Mouse (Mus musculus): ENCODE measurements around the gene Duox2. TPM values are rescaled to one million over a fixed set of nuclear protein-coding genes. Genes with fewer than 3 reads are reported as not detected.

Duox2 gene
- polyA plus RNA-seq, 1 experiment from 2014 or later, result not detected

DNA sequence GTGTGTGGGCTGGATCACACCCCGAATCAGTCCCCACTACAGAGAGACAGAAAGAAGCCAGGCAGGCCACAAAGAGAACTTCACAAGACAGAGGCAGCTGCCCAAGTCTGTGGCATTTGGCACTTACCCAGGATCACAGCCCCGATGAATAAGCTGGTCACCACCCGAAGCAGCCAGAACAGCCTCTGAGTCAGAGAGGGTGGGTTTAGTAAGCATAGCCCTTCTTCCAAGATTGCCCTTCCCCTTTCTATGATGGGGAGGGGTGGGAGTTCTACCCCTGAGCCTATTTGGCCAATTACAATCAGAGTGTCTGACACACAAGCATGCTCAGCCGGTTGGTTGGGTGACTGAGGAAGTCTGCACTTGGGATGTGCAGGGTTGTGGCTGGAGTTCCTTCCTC lies 7.9 kb upstream of the Duox2 start:
- Histone ChIP-seq H3K36me3 (ENCODE audit: control insufficient read depth, insufficient read depth, low read length) (no peaks in the 10 kb centered on the region), H3K27ac (ENCODE audit: low read depth, low read length) (no peak overlapping the region), H3K4me2 (no peak overlapping the region), H3K9me3 (ENCODE audit: control insufficient read depth, low read length) (no peaks in the 10 kb centered on the region), H3K9ac (ENCODE audit: low read depth, low read length) (no peak overlapping the region), H3K27me3 (replicated peaks; ENCODE audit: control insufficient read depth, insufficient read depth, low read length) (peaks cover 68% of the 10 kb centered on the region), H3K4me1 (replicated peaks; ENCODE audit: control insufficient read depth, insufficient read depth, low read length) (peaks cover 2% of the 10 kb centered on the region; the same call in 1 of the 2 replicates), H3K4me3 (ENCODE audit: low read depth, low read length) (no peak overlapping the region)
- ATAC-seq (replicated peaks; ENCODE audit: low FRiP score), result no peak
- WGBS, result 54% methylated on average over 4 of the region's 4 CpGs
- no peak for DNase-seq (ENCODE audit: low spot score)

DNA sequence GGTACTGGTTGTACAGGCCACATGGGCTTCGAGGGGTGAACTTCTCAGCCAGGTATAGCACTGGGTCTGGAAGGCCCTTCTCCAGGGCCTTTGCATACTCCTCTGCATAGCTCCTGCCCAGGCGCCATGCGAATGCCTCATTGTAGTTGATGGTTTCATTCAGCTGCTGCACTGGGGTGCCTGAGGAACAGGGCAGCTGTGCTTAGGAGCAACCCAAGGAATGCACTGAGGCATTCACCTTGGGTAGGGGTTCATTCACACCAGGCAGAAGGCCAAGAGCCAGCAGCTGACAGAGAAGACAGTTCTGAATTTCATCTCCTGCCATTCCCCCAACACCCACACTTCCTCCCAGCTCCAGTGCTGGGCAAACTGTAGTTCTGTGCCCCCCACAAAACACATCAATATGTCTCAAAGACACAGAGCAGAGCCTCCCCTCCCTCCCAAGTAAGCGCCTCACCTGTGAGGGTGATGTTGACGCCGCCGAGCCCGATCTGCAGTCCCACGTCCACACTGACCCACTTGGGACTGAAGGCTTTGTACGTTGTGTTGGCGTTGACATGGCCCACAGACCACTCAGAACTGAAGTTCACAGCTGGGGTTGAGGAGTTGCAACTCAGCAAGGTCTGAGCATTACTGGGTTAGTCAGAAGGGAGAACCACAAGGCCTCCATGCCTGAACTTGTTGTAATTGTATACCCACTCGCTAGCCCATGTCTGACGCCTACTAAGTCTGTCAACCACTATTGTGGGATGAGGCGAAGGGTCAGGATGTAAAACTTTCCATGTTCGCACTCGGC lies 7.0 kb upstream of the Duox2 start:
- H3K9ac ChIP-seq (ENCODE audit: low read depth, low read length), result no peak overlapping the region
- 79% methylated on average over 16 of the region's 16 CpGs for WGBS
- peaks cover 2% of the 10 kb centered on the region; the same call in 1 of the 2 replicates for H3K4me1 ChIP-seq (replicated peaks; ENCODE audit: control insufficient read depth, insufficient read depth, low read length)
- ATAC-seq (replicated peaks; ENCODE audit: low FRiP score), result no peak
- H3K9me3 ChIP-seq (ENCODE audit: control insufficient read depth, low read length), result no peaks in the 10 kb centered on the region
- peaks cover 72% of the 10 kb centered on the region for H3K27me3 ChIP-seq (replicated peaks; ENCODE audit: control insufficient read depth, insufficient read depth, low read length)
- no peak overlapping the region for H3K4me2 ChIP-seq
- no peak overlapping the region for H3K4me3 ChIP-seq (ENCODE audit: low read depth, low read length)
- H3K27ac ChIP-seq (ENCODE audit: low read depth, low read length), result no peak overlapping the region
- no peak for DNase-seq (ENCODE audit: low spot score)
- no peaks in the 10 kb centered on the region for H3K36me3 ChIP-seq (ENCODE audit: control insufficient read depth, insufficient read depth, low read length)

DNA sequence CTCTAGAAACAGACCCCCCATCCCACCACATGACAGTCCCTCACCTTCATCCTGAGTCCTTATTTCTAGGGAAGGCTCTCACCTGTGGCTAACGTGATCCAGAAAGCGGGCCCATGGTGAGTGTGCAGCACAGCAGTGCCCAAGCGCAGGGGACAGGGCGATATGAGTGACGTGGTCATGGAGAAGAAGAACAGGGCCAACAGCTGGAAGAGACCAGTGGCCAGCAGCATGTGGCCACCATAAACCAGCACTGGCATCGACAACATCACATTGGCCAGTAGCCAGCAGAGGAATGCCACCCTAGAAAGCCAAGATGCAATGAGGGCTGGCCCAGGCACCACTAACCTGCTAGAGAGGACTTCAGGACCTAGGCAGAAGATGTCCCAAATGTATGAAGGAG lies 6.3 kb upstream of the Duox2 start:
- ATAC-seq (replicated peaks; ENCODE audit: low FRiP score) (no peak), DNase-seq (ENCODE audit: low spot score) (no peak)
- 84% methylated on average over 6 of the region's 6 CpGs for WGBS
- Histone ChIP-seq H3K9me3 (ENCODE audit: control insufficient read depth, low read length) (no peaks in the 10 kb centered on the region), H3K9ac (ENCODE audit: low read depth, low read length) (no peak overlapping the region), H3K4me2 (no peak overlapping the region), H3K4me3 (ENCODE audit: low read depth, low read length) (no peak overlapping the region), H3K36me3 (ENCODE audit: control insufficient read depth, insufficient read depth, low read length) (no peaks in the 10 kb centered on the region), H3K27ac (ENCODE audit: low read depth, low read length) (no peak overlapping the region), H3K4me1 (replicated peaks; ENCODE audit: control insufficient read depth, insufficient read depth, low read length) (peaks cover 2% of the 10 kb centered on the region; the same call in 1 of the 2 replicates), H3K27me3 (replicated peaks; ENCODE audit: control insufficient read depth, insufficient read depth, low read length) (peaks cover 79% of the 10 kb centered on the region)

DNA sequence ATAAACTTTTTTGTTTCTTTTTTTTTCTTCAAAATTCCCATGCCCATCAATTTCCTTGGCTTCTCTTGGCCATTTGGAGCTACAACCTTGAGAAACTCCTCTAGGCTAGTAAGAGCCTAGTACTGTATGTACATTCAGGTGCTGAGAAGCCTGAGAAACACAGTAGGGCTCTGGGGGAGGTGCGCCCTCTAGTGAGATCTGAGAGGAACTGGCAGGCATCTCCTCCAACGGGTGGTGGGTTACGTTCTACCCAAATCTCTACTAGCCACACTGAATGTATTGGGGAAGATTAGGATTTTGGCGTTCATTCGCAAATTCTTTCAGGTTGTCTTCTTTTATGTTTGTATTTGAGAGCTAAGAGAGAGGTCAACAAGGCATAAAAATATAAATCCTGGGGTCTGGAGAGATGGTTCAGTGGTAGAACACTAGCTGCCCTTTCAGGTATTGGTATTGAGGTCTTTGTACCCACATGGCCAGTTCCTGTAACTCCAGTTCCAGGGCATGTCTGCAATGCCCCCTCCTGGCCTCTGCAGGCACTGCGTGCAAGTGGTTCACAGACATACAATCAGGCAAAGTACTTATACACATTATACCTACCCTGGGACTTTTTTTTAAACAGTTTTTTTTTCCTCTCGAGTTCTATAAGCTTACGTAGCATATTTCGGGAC lies 4.5 kb upstream of the Duox2 start:
- Histone ChIP-seq H3K9me3 (ENCODE audit: control insufficient read depth, low read length) (no peaks in the 10 kb centered on the region), H3K27me3 (replicated peaks; ENCODE audit: control insufficient read depth, insufficient read depth, low read length) (peaks cover 88% of the 10 kb centered on the region), H3K9ac (ENCODE audit: low read depth, low read length) (no peak overlapping the region), H3K27ac (ENCODE audit: low read depth, low read length) (no peak overlapping the region), H3K4me3 (ENCODE audit: low read depth, low read length) (no peak overlapping the region), H3K4me2 (no peak overlapping the region), H3K36me3 (ENCODE audit: control insufficient read depth, insufficient read depth, low read length) (no peaks in the 10 kb centered on the region), H3K4me1 (replicated peaks; ENCODE audit: control insufficient read depth, insufficient read depth, low read length) (peaks cover 2% of the 10 kb centered on the region; the same call in 1 of the 2 replicates)
- 9% methylated on average over 9 of the region's 9 CpGs for WGBS
- peak; percentile 62; the same call in 1 of the 2 replicates for ATAC-seq (replicated peaks; ENCODE audit: low FRiP score)
- peak; percentile 56 for DNase-seq (ENCODE audit: low spot score)

DNA sequence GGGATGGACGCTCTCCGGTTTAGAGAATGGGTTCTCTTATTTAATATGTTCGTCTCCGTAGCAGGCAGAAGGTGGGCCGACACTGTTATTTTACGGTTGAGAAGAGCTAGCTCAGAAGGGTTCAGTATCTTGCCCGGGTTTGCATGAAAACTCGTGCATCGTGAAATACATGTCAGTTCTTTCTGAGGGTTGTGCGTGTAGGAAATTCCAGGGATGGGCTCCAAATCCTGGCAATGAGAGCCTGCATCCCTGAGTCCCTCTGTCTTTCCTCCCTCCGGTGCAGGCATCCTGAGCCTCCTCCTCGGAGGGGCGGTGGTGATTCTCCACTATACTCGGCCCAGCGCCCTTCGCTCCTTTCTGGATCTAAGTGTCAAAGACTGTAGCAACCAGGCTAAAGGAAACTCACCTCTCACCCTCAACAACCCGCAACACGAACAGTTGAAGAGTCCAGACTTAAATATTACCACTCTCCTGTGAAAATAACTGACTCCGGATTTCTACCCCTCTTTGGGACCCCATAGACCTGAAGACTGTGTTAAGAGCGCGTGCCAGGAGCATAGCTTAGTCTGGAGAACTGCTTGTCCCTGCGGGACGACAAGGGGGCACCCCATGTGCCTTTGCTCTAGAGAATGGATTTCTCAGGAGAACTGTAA lies 3.8 kb upstream of the Duox2 start:
- WGBS, result 15% methylated on average over 23 of the region's 23 CpGs
- Histone ChIP-seq H3K9ac (ENCODE audit: low read depth, low read length) (no peak overlapping the region), H3K4me3 (ENCODE audit: low read depth, low read length) (peak overlapping the region; percentile 40; the same call in 1 of the 2 replicates), H3K4me2 (peak overlapping the region; percentile 63), H3K36me3 (ENCODE audit: control insufficient read depth, insufficient read depth, low read length) (no peaks in the 10 kb centered on the region), H3K9me3 (ENCODE audit: control insufficient read depth, low read length) (no peaks in the 10 kb centered on the region), H3K27me3 (replicated peaks; ENCODE audit: control insufficient read depth, insufficient read depth, low read length) (peaks cover 88% of the 10 kb centered on the region), H3K27ac (ENCODE audit: low read depth, low read length) (no peak overlapping the region), H3K4me1 (replicated peaks; ENCODE audit: control insufficient read depth, insufficient read depth, low read length) (peaks cover 2% of the 10 kb centered on the region; the same call in 1 of the 2 replicates)
- ATAC-seq (replicated peaks; ENCODE audit: low FRiP score), result no peak; the same call in 1 of the 2 replicates
- DNase-seq (ENCODE audit: low spot score), result no peak

DNA sequence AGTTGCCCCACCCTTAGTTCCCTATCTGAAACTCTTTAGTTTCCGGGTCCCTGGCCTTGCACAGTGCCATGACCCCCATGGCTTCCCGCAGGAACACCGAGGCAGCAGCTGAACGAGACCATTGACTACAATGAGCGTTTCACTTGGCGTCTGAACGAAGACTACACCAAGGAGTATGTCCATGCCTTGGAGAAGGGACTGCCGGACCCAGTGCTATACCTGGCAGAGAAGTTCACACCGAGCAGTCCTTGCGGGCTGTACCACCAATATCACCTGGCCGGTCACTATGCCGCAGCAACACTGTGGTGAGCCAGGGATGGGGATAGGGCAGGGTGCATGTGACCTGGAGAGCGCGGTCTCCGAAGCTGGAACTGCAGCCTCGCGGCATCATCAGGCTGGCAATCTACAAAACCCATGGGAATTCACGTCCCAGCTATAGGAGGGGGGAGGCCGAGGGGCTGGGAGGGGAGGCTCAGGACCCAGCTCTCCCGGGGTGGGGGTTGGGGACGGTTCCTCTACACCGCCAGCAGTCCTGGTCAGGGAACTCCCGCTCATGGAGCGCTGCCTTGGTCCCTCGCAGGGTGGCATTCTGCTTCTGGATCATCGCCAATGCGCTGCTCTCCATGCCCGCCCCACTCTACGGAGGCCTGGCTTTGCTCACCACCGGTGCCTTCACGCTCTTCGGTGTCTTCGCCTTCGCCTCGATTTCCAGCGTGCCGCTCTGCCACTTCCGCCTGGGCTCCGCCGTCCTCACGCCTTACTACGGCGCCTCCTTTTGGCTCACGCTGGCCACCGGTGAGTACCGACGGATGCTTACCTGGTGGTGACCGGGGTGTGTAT lies 3.1 kb upstream of the Duox2 start:
- H3K4me3 ChIP-seq (ENCODE audit: low read depth, low read length), result peak overlapping the region; percentile 40
- ATAC-seq (replicated peaks; ENCODE audit: low FRiP score), result no peak; the same call in 1 of the 2 replicates
- 2% methylated on average over 48 of the region's 48 CpGs for WGBS
- no peaks in the 10 kb centered on the region for H3K36me3 ChIP-seq (ENCODE audit: control insufficient read depth, insufficient read depth, low read length)
- no peak overlapping the region for H3K9ac ChIP-seq (ENCODE audit: low read depth, low read length)
- no peaks in the 10 kb centered on the region for H3K9me3 ChIP-seq (ENCODE audit: control insufficient read depth, low read length)
- DNase-seq (ENCODE audit: low spot score), result peak; percentile 55
- H3K4me1 ChIP-seq (replicated peaks; ENCODE audit: control insufficient read depth, insufficient read depth, low read length), result peaks cover 2% of the 10 kb centered on the region; the same call in 1 of the 2 replicates
- peaks cover 88% of the 10 kb centered on the region for H3K27me3 ChIP-seq (replicated peaks; ENCODE audit: control insufficient read depth, insufficient read depth, low read length)
- peak overlapping the region; percentile 63 for H3K4me2 ChIP-seq
- H3K27ac ChIP-seq (ENCODE audit: low read depth, low read length), result no peak overlapping the region

DNA sequence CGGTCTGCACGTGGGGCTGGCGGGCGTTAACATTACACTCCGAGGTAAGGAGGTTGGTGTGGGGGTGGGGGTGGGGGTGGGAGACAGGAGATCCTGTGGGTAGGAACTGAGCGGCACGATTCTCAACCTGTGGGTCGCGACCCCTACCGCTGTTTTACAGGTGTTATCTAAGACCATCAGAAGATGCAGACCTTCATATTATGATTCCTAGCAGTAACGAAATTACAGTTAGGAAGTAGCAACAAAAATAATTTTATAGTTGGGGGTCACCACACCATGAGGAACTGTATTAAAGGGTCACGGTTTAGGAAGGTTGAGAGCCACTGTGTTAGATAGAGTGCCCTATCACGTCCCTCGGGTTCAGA lies 2.4 kb upstream of the Duox2 start:
- ATAC-seq (replicated peaks; ENCODE audit: low FRiP score) (no peak), DNase-seq (ENCODE audit: low spot score) (no peak)
- peaks cover 88% of the 10 kb centered on the region for H3K27me3 ChIP-seq (replicated peaks; ENCODE audit: control insufficient read depth, insufficient read depth, low read length)
- 5% methylated on average over 14 of the region's 14 CpGs for whole genome bisulfite sequencing
- H3K36me3 ChIP-seq (ENCODE audit: control insufficient read depth, insufficient read depth, low read length), result no peaks in the 10 kb centered on the region
- no peak overlapping the region for H3K4me3 ChIP-seq (ENCODE audit: low read depth, low read length)
- H3K4me1 ChIP-seq (replicated peaks; ENCODE audit: control insufficient read depth, insufficient read depth, low read length), result peaks cover 2% of the 10 kb centered on the region; the same call in 1 of the 2 replicates
- no peak overlapping the region for H3K27ac ChIP-seq (ENCODE audit: low read depth, low read length)
- no peak overlapping the region for H3K4me2 ChIP-seq
- no peaks in the 10 kb centered on the region for H3K9me3 ChIP-seq (ENCODE audit: control insufficient read depth, low read length)
- no peak overlapping the region for H3K9ac ChIP-seq (ENCODE audit: low read depth, low read length)

Measured in liver, embryonic 11.5 days (tissue).